Mouse (Mus musculus) c-Kit-positive CD71-negative TER-119-negative erythroid progenitor cells, embryonic 14.5 days (primary cell): ENCODE measurements around the gene Pkhd1.

Experiments
- DNase-seq: peaks from one replicate; pipeline ENCODE4 v3.0.0-alpha.2; 2013; ENCODE audit warnings: low read depth

Gene Pkhd1

GRCm38 (mm10) chr1:20617849-20618530, at the start of gene Pkhd1:
Pkhd1 (minus strand) TSS chr1:20618064.
- no peak for DNase-seq

- no peak for DNase-seq
Measured at GRCm38 (mm10) chr1:20667567-20667966, 49.7 kb upstream of the Pkhd1 start.

GRCm38 (mm10) chr1:20666233-20666632, 48.4 kb upstream of the Pkhd1 start:
- no peak for DNase-seq

- DNase-seq = no peak
Measured at GRCm38 (mm10) chr1:20655085-20655484, 37.2 kb upstream of the Pkhd1 start.

- no peak for DNase-seq
Measured at GRCm38 (mm10) chr1:20653513-20654506, 35.9 kb upstream of the Pkhd1 start.

GRCm38 (mm10) chr1:20634856-20635255, 17.0 kb upstream of the Pkhd1 start:
- DNase-seq = no peak

GRCm38 (mm10) chr1:20633276-20633869, 15.5 kb upstream of the Pkhd1 start:
- no peak for DNase-seq

- DNase-seq = no peak
Measured at GRCm38 (mm10) chr1:20624564-20624963, 6.7 kb upstream of the Pkhd1 start.

GRCm38 (mm10) chr1:20623375-20623774, 5.5 kb upstream of the Pkhd1 start:
- no peak for DNase-seq

- DNase-seq = no peak
Measured at GRCm38 (mm10) chr1:20620611-20621010, 2.7 kb upstream of the Pkhd1 start.

- no peak for DNase-seq
Measured at GRCm38 (mm10) chr1:20619363-20619762, 1.5 kb upstream of the Pkhd1 start.

GRCm38 (mm10) chr1:20612643-20613042, 5.2 kb downstream of the Pkhd1 start:
- DNase-seq = no peak

GRCm38 (mm10) chr1:20605489-20605888, 12.4 kb downstream of the Pkhd1 start:
- DNase-seq = no peak

- no peak for DNase-seq
Measured at GRCm38 (mm10) chr1:20590488-20590887, 27.4 kb downstream of the Pkhd1 start.

GRCm38 (mm10) chr1:20571469-20571868, 46.4 kb downstream of the Pkhd1 start:
- no peak for DNase-seq

- DNase-seq = no peak
Measured at GRCm38 (mm10) chr1:20569430-20569829, 48.4 kb downstream of the Pkhd1 start.

- DNase-seq = no peak
Measured at GRCm38 (mm10) chr1:20558443-20558842, 59.4 kb downstream of the Pkhd1 start.

GRCm38 (mm10) chr1:20554398-20554797, 63.5 kb downstream of the Pkhd1 start:
- no peak for DNase-seq

GRCm38 (mm10) chr1:20551334-20551733, 66.5 kb downstream of the Pkhd1 start:
- DNase-seq = no peak

GRCm38 (mm10) chr1:20544526-20544925, 73.3 kb downstream of the Pkhd1 start:
- DNase-seq = no peak

- DNase-seq = peak; percentile 10
Measured at GRCm38 (mm10) chr1:20513364-20514084, 104.3 kb downstream of the Pkhd1 start.

- no peak for DNase-seq
Measured at GRCm38 (mm10) chr1:20498965-20499364, 118.9 kb downstream of the Pkhd1 start.
